Mouse (Mus musculus): ENCODE data around the gene Guca1a.
"Not testable (repeated sequence)": the region's sequence is repeated elsewhere in the genome, so short reads cannot be mapped to it uniquely, and the experiment has no call there.

Guca1a gene

DNA sequence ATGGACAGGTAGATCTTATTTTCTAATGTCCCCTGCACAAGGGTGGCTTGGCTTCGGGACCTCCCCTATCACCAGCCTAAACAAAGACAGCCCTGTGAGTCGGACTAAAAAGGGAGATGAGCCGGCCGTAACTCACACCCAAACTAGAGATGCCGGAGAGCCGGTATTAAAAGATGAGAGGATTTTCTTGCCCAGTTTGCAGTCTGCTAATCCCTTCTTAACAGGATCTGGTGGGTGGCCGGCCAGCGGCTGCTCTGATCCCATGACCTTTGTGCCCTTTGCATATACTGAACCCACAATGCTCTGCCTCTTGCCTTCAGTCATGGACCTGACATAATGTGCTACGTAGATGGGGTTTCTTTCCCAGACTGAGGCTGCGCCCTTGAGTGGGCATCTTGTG lies at the start of gene Guca1a:
Guca1a (minus strand) TSS at position 134 of the 400 bp plus-strand sequence.
- no peak for DNase-seq

DNA sequence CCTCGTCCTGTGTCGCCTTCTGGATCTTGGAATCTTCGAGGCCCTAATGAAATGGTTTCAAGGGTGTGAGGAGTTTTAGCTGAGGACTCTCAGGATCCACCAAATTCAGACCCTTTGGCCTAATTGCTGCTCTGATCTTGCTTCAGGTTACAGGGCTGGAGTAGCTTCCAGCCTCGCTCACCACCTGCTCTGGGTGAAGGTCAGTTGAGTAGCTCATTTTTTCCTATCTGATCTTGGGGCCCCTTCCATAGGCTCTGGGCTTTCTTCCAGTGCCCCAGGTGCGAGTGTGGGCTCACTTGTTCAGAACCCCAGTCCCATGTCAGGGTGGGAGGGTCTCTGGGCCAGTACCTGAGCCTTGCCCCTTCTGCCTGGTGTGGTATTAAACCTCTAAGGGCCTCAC lies 49.0 kb upstream of the Guca1a start:
- no peak for DNase-seq

DNA sequence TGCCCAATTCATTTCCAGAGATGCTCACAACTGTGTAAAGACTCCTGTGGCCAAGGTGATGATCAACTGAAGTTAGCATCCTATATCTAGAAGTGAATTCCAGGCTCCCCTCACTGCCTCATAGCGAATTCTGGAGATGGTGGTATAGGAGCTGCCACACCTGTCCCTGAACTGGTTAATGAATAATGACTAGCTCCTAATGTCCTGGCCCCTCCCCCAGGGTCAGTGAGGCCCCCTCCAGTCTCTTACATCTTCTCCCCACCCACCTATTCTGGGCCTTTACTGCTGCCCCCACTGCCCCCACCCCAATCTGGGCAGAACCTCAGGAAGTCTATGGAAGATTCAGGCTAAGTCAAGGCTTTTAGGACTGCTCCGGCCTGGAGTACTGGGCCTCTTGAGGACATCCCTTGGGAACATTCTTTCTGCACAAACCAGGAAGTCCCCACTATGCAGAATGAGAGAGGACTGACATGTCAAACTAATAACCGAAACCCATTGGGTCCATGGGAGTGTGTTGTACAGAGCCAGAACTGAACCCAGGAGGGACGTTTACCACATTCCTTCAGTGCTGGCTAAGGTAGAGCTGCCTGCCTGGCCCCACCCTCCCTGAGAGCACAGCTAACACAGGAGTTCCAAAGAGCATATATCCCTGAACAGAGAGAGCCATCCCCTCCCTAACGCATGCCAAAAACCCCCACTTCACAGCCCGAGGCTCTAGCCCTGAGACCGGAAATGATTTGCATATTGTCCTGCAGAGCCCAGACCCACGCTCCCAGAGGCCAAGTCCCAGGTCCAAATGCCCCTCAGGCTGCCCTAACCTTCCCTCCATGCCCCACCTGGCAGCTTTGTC lies 48.4 kb upstream of the Guca1a start:
- no peak for DNase-seq

DNA sequence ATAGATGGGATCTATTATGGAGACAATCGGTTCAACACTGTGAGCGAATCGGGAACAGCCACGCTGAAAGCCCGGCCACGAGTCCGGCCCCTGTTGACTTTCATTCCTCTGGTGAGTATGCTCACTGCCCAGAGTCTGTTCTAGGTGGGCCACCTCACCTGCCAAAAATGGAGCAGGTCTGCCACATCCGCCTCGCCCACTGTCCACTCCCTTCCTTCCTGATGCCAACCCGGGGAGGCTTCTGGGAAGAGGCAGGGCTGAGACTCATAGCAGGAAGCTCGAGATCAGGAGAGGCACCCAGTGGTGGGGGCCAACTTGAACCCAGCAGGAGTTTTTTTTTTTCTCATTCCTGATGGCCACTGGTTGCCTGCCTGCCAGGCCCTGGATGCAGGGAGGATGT lies 46.2 kb upstream of the Guca1a start:
- DNase-seq, result no peak

DNA sequence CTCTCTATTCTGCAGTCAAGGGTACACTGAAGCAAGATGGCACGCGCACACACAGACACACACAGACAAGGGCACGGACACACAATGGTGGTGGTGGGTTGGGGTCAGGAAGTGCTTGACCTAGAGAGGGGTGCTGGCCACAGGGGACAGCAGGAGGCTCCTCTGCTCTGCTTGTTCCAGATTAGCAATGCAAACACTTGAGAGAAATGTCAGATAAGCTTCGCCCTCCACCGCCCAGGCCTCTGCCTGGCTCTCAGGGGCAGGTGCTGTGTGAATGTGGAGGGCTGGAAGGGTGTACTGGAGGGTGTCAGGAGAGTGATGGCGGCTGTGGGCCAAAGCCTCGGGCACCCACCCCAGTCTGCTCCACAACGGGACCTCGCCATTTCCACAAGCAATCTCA lies 45.6 kb upstream of the Guca1a start:
- no peak for DNase-seq

DNA sequence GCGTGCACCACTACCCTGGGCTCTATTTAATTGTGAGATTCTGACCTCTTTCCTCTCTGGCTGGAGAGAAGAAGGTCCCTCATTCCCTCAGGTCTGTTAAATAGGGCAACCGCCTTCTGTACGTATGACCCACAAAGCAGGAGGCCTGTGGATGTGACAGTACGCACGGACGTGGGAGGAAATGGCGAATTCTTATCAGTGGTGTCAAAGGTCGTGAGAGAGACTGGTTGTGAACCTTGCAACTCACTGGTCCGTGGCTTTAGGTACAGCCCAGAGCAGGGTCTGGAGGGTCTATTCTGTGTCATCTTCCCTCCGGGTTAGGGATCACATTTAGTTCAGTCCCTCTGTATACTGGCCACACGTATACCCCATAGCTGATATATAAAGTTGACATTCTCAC lies 45.1 kb upstream of the Guca1a start:
- DNase-seq, result no peak

DNA sequence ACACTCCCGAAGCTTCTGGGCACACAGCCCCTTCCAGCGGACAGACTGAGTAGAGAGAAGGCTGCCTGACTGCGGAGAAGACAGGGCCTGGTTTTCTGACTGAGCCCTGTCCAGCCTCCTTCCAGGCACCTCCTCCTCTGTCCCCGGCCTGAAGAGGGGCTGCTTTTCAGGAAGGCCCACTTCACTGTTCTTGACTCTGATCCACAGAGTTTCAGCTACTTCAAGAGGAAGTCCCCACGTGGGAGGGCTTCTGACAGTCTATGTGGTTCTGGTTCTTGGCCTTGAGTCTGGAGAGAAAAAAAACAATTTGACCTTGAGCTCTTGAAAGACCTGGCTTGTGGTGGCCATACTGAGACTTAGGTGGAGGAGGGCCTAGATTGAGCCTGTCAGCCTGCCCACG lies 43.7 kb upstream of the Guca1a start:
- peak; percentile 43 to 69 for DNase-seq

DNA sequence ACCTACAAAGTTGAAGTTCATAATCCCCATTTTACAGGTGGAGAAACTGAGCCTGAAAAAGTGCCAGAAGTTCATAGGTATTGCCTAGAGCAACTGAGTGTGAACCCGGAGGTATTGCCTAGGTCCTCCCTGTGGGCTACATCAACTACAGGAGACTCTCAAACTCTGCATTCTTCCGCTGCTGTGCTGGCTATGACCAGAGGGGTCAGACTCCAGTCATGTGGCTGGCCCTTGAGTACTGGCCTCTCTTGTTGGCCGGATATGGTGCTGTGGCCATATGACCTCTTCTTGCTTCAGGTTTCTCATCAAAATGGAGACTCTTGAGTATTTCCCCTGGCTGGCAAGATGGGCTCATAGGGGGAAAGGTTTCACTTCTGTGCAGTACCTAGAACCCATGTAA lies 41.9 kb upstream of the Guca1a start:
- peak in 1 of 2 experiments; percentile 53 for DNase-seq

DNA sequence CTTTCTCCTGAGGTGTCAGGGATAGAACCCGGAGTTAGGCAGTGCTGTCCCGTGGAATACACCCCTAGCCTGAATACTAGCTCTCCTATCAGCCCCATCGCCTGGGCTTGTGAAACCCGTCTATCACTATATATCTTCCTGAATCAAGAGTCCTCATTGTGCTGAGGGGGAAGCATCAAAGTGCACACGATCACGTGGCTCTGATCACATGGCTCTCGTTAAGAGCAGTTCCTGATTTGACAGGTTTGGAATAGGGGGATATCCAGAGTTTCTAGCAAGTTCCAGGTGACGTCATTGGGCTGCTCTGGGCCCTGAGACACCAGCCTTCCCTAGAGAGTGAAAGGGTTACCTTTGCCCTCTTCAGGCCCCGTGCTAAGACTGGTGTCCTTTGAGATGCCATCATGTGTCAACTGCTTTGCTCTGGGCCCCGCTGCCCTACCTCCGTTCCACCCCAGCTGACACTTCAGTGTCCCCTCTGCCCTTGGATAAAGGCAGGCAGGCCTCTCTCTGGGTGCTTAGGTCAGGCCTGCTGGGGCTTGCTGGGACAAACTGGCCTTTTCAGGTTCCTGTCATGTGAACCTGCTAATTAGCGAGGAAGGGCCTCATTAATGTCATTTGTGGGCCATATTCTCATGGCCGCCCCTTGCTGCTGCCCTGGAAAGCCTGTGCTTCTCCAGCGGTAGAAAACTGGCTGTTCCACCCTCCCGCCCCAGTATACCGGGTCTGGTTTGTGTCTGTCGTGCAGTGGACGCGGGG lies 41.1 kb upstream of the Guca1a start:
- DNase-seq, result no peak

DNA sequence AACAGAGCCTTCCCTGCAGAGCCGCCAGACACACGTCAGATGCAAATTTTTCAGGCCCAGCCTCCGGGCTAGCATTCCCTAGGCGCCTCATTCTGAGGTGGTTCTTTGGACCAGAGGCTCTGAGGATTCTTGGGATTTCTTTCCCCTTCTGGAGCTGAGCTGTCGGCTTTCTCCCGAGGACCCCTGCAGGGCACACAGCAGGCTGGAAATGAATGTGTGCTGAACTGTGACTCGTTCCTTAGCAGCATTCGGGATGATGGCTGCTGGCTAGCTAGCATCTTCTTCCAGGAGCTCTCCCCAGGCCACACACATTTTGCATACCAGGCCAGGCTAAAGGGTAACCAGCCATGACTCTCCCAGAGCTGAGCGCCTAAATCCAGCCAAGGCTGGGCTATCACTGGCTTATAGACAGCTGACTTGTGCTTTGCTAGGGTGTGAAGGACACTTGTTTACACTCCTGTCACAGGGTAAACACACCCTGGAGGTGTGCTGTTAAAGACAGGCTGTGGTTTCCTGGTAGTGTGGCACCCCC lies 40.0 kb upstream of the Guca1a start:
- DNase-seq, result no peak

DNA sequence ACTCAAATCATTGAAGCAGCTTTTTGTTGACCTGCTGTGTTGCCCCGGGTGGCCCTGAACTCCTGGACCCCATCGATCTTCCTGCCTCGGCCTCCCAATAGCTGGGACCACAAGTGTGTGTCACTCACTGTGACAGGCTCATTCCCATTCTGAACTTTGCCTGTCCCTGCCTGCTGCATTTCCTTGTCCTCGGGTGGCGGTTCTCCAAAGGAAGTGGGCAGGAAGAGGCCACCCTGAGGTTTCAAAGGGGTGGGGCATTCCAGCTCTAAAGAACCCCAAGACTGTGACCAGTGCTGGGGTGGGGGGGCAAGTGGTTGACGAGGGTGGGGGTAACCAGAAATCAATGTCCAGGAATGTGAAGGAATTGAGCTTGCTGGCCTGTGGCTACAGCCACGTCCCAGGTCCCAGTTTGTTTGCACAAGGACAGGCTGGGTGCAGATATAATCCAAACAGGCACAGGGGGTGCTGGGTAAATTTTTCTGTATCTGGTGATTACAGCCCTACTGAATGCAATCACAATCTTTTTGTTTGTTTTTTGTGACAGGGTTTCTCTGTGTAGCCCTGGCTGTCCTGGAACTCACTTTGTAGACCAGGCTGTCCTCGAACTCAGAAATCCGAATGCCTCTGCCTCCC lies 39.1 kb upstream of the Guca1a start:
- DNase-seq, result peak; percentile 47 to 72

DNA sequence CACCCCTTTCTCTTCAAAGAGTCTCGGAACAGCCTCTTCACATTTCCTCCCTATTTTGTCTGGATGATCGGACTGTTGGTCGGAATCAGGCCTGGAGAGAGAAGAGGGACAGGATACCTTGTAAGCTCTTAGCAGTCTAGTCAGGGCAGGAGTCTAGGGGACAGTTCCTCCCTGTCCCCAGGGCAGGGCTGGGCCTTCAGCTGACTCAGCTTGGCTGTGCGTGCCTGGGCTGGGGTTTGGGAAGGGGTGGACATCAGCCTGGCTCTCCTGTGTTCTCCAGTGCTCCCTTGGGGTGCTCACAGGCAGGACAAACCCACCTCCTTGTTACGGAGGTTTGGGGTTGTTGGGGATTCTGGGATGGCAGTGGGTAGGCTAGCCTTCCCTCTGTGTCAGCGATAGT lies 38.2 kb upstream of the Guca1a start:
- no peak for DNase-seq

DNA sequence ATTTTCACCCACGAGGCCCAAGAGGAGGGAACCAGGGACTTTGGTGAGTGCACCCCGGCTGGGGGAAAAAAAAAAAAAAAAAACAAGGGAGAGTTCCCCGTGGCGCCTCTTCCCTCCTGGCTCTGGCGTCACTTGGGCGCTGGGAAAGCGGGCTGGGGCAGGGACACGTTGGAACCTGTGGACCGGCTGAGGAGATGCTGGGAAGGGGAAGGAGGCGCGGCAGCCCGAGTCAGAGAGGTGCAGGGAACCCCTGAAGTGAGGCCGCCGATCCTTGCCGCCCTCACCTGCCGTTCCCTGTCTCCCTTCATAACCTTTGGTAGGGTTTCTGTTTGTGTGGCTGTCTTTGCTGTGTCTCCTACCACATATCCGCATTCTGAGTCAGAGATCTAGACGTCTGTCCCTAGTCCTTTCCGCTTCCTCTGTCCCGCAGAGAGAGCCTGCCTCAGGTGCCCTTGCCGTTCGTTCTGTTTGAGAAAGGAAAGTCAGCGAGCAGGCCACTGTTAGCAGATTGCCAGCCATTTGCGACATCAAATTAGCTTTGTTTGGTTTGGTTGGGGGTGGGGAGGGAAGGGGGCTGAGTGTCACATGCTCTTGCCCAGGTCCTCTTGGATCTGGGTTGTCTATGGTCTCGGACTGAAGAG lies 36.6 kb upstream of the Guca1a start, which contains the start of gene 1700001C19Rik:
1700001C19Rik (minus strand) TSS at position 470 of the 641 bp plus-strand sequence.
- DNase-seq, result peak; percentile 26 to 55

DNA sequence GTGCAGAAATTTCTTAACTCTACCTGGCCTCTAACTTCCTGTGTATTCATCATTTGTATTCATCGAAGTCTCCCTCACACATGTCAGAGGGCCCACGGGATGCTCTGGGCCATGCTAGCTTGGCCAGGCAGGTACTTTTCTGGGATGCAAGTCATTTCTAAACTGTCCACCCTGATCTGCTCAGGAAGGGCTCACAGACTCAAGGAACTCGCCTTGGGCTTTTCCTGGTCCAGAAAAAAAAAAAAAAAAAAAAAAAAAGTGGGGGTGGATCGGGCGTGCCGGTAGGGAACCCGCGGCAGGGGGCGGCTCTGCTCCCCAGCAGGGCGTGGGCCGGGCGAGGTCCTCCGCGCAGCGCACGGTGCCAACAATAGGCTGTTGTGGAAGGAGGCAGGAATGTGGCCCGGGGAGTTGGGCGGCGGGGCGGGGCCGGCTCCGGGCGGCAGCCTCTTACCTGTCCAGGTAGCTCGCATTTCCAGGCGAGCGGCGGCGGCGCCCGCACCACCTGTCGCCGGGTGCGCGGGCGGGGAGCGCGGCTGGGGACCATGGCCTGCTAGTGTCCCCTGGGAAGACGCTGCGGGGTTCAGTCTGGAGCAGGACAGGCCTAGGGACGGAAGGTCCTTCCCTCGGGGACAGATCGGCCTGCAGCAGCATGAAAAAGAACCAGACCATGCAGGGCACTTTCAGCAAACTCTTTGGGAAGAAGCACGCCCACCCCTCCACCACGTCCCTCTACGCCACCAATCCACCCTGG lies 35.9 kb upstream of the Guca1a start, which contains the start of gene AI661453:
AI661453 (plus strand) TSS at position 460 of the 751 bp plus-strand sequence.
- peak; percentile 90 to 93 for DNase-seq

DNA sequence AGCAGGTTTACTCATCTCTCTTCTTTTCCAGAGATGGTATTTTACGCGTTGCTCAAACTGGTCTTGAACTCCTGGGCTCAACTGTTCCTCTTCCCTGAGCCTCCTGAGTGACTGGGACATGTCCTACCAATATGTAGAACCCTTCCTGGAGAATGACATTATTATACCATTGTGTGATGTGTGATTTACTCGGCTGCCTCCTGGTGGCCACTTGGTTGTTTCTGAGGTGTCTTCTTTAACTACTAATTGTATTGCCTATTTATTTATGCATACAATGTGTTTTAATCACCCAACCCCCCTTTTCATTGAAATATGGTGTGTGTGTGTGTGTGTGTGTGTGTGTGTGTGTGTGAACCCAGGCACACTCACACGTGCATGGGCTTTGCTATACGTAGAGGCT lies 30.4 kb upstream of the Guca1a start:
- no peak for DNase-seq

DNA sequence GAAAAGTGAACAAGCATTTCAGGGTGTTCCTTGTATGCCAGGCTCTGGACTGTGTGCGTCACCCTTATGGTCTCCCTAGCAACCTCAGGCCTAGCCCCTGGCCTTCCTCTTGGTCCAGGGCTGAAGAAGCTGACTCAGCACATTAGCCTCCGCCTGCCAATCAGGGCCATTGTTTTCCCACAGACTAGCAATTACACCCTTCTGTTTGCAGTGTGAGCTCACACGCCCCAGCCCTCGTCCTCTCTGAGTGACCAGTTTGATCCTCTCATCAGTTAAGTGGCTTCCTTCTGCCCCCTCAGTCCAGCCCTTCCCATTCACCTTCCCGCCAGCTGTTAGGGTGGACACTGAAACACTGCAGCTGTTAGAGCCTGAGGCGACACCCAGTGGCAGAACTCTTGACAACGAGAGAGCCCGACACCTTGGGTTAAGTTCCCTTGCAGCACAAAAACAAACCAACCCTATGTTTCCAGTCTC lies 28.5 kb upstream of the Guca1a start:
- DNase-seq, result peak; percentile 60 to 73

DNA sequence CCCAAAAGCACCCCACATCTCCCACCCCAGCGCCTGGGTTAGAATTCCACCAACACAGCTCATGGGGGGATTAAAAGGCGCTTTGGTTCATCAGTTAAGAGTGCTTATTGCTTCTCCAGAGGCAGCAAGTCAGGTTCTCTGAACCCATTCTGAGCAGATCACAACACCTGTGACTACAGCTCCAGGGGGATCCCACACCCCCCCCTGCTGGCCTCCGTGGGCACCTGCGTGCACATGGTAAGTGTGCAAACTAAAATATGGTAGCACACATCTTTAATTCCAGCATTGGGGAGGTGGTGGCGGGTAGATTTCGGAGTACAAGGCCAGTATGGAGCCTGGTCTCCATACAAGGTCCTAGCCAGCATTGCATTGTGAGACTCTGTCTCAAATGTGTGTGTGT lies 26.9 kb upstream of the Guca1a start:
- DNase-seq, result no peak

DNA sequence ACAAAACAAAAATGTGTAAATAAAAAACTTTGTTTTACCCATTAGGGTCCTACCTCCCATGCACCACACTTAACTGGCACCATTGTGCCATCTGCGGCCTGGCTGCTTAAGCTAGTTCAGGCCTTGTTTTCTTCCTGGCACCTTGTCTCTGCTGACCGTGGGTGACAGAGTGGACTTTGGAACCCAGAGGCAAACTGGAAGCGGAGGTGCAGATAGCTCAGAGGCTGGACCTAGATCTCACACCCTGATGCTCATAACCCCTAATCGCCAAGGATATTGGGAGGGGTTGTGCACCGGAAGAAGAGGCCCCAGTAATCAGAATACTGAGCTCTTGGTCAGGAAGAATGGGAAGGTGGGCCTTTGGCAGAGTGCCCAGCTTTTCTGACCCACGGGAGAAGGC lies 23.8 kb upstream of the Guca1a start:
- DNase-seq, result no peak

DNA sequence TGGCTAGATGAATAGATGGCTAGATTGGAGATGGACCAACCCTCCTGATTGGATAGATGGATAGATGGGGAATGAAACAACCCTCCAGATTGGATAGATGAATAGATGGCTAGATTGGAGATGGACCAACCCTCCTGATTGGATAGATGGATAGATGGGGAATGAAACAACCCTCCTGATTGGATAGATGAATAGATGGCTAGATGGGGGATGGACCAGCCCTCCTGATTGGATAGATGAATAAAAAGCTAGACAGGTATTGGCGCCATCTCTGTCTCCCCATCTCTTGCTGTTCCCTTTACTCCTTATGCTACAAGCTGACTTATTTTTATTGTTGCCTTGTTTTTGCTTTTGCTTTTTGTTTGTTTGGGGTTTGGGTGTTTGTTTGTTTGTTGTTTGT lies 22.2 kb upstream of the Guca1a start:
- not testable (repeated sequence) for DNase-seq

DNA sequence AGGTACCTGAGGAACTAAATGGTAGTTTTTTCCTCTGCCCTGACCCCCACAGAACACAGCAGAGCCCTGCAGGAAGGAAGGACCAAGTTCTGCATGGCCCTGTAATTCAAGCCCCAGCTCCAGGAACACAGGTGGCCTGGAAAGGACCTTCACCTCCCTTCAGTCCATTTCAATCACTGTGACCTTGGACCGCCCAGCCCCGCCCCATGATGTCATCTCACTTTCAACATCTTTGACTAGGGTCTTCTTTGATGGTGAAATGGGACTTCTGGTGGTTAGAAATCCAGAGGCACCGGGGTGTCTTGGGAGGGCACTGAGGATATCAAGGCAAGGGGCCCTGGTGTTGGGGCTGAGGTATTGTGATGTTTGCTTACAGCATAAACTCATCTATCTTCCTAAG lies 21.2 kb upstream of the Guca1a start:
- no peak for DNase-seq

DNA sequence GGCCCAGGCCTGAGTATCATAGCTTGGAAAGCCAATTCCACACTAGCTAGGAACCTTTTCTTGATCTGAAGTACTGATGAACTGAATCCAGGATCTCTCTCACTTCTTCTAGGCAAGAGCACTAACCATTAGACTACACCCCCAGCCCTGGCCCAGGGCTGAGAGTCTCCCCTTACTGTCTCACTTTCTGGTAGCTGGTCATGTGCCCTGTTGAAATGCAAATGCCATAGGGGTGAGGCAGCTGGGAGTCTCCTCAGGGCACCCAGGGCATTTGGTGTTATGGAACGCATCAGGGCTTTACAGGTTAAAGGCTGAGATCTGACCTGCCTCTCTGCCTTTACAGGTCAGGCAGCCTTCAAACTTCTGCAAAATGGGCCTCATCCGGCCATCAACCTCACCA lies 19.8 kb upstream of the Guca1a start:
- no peak for DNase-seq

All from lung, adult 18-20 months (tissue).